Mouse (Mus musculus): ENCODE measurements around the gene Serpinb1b.

Serpinb1b gene

GRCm38 (mm10) chr13:33090546-33090945 is 12.2 kb downstream of the Serpinb1b start:
- in situ Hi-C loops (cut with MseI, MboI) = no loop called here

- in situ Hi-C loops (cut with MseI, MboI) = no loop called here
Measured at GRCm38 (mm10) chr13:33091306-33091705, 12.9 kb downstream of the Serpinb1b start.

- in situ Hi-C loops (cut with MseI, MboI) = no loop called here
Measured at GRCm38 (mm10) chr13:33095575-33095974, 17.2 kb downstream of the Serpinb1b start.

GRCm38 (mm10) chr13:33105626-33106025 is 27.3 kb downstream of the Serpinb1b start:
- in situ Hi-C loops (cut with MseI, MboI) = no loop called here

- in situ Hi-C loops (cut with MseI, MboI) = no loop called here
Measured at GRCm38 (mm10) chr13:33113054-33113453, 34.7 kb downstream of the Serpinb1b start.

GRCm38 (mm10) chr13:33137717-33138116 is 59.3 kb downstream of the Serpinb1b start:
- in situ Hi-C loops (cut with MseI, MboI) = no loop called here

GRCm38 (mm10) chr13:33141435-33141834 is 63.1 kb downstream of the Serpinb1b start:
- in situ Hi-C loops (cut with MseI, MboI) = no loop called here
